Mouse (Mus musculus) thymus, adult 18-20 months (tissue): Measurements from ENCODE around the gene Gm20489.

Source experiments
- DNase-seq, 2 experiments: peaks; one replicate each; pipeline ENCODE4 v3.0.0; 2022; ENCODE audit warnings: mixed read lengths in 2 of 2

Gene Gm20489

GRCm38 (mm10) chrX:101260441-101261325 is 8.1 kb downstream of the Gm20489 start:
- DNase-seq = peak; percentile 15 to 26

- peak in 1 of 2 experiments; percentile 51 for DNase-seq
These were observed 12.2 kb downstream of the Gm20489 start for GRCm38 (mm10) chrX:101256603-101257002.

- no peak for DNase-seq
These were observed 14.1 kb downstream of the Gm20489 start for GRCm38 (mm10) chrX:101254740-101255139.

- peak; percentile 82 to 91 for DNase-seq
These were observed 14.7 kb downstream of the Gm20489 start, which contains the start of gene Foxo4 for GRCm38 (mm10) chrX:101253952-101254729. Gene Foxo4, plus strand, starts transcription at chrX:101254528.

- no peak for DNase-seq
These were observed 23.8 kb downstream of the Gm20489 start for GRCm38 (mm10) chrX:101245011-101245410.

- DNase-seq = no peak
These were observed 46.0 kb downstream of the Gm20489 start for GRCm38 (mm10) chrX:101222796-101223162.

- DNase-seq = peak; percentile 68 to 83
These were observed 46.7 kb downstream of the Gm20489 start, which contains the start of gene Snx12 for GRCm38 (mm10) chrX:101221834-101222795. Gene Snx12, minus strand, starts transcription at chrX:101222563.
